Mouse (Mus musculus) midbrain, embryonic 11.5 days (tissue): ENCODE measurements around the gene Tigit. TPM values are rescaled to one million over a fixed set of nuclear protein-coding genes. Genes with fewer than 3 reads are reported as not detected.

Source experiments
- ATAC-seq: fragments of 200-750 bp; cut with Nextera tagmentation; 2 replicates; pipeline ENCODE4 v1.8.0; 2017; ENCODE audit warnings: moderate TSS enrichment, moderate library complexity; ENCODE audit not compliant: low FRiP score
- DNase-seq: peaks from one replicate; pipeline ENCODE4 v3.0.0; 2015; ENCODE audit warnings: low spot score; ENCODE audit errors: missing footprints
- H3K27ac ChIP-seq: fragments of 300-500 bp; sonication (generic); 2 replicates; pipeline ENCODE4 v1.5.1; 2014; ENCODE audit warnings: low read depth, low read length
- H3K27me3 ChIP-seq: fragments of 300-500 bp; sonication (generic); 2 replicates; pipeline ENCODE4 v1.6.1; 2014; ENCODE audit warnings: mild to moderate bottlenecking, low read length, moderate library complexity, mixed read lengths; ENCODE audit not compliant: control insufficient read depth, insufficient read depth
- H3K36me3 ChIP-seq: fragments of 300-500 bp; sonication (generic); 2 replicates; pipeline ENCODE4 v1.6.1; 2014; ENCODE audit warnings: mild to moderate bottlenecking, low read length, moderate library complexity, mixed read lengths; ENCODE audit not compliant: control insufficient read depth, insufficient read depth
- H3K4me1 ChIP-seq: fragments of 300-500 bp; sonication (generic); 2 replicates; pipeline ENCODE4 v1.6.1; 2014; ENCODE audit warnings: low read length; ENCODE audit not compliant: control insufficient read depth, insufficient read depth
- H3K4me2 ChIP-seq: fragments of 300-500 bp; sonication (generic); 2 replicates; pipeline ENCODE4 v1.6.1; 2014; ENCODE audit warnings: mild to moderate bottlenecking, moderate library complexity
- H3K4me3 ChIP-seq: fragments of 300-500 bp; sonication (generic); 2 replicates; pipeline ENCODE4 v1.5.1; 2014; ENCODE audit warnings: low read depth, low read length
- H3K9ac ChIP-seq: fragments of 300-500 bp; sonication (generic); 2 replicates; pipeline ENCODE4 v1.6.1; 2014; ENCODE audit warnings: low read length
- H3K9me3 ChIP-seq: fragments of 300-500 bp; sonication (generic); 2 replicates; pipeline ENCODE4 v1.6.1; 2016; ENCODE audit warnings: low read length; ENCODE audit not compliant: control insufficient read depth
- WGBS: fragments of 180-500 bp; shearing (Covaris S2); extraction: QIAGEN DNeasy Blood & Tissue Kit; methylation state at CpG from one replicate; pipeline ENCODE4 v1.1.7; 2014; 5-methylcytosine and 5-hydroxymethylcytosine counted together
- polyA plus RNA-seq: library from polyadenylated mRNA; unstranded; fragments of >200 nt; fragmentation: Nextera tagmentation; extraction: Ambion mirVana; gene quantifications from 2 replicates; pipeline ENCODE4 v1.2.1, GENCODE M21; 2014

Gene Tigit
- polyA plus RNA-seq = not detected in 2 replicates

- no peak within 1 kb of the TSS for H3K27ac ChIP-seq
- no peak within 1 kb of the TSS for H3K4me2 ChIP-seq
- no peak within 1 kb of the TSS for H3K9ac ChIP-seq
- H3K36me3 ChIP-seq = no peaks in the 10 kb centered on the region
- ATAC-seq (no peak), DNase-seq (no peak)
- H3K4me3 ChIP-seq = no peak within 1 kb of the TSS
- H3K27me3 ChIP-seq = no peaks in the 10 kb centered on the region
- no peaks in the 10 kb centered on the region for H3K4me1 ChIP-seq
- WGBS = 76% methylated on average over 7 of the region's 7 CpGs
- no peaks in the 10 kb centered on the region for H3K9me3 ChIP-seq
These were observed at the start of gene Tigit for GRCm38 (mm10) chr16:43663978-43664579. Gene Tigit, minus strand, starts transcription at chr16:43664146.

GRCm38 (mm10) chr16:43711361-43711760, 47.4 kb upstream of the Tigit start:
- H3K4me3 ChIP-seq = no peak overlapping the region
- WGBS = 92% methylated on average over 7 of the region's 7 CpGs
- DNase-seq (peak; percentile 51), ATAC-seq (no peak)
- no peaks in the 10 kb centered on the region for H3K36me3 ChIP-seq
- H3K27ac ChIP-seq = no peak overlapping the region
- H3K9me3 ChIP-seq = no peaks in the 10 kb centered on the region
- peaks cover 2% of the 10 kb centered on the region; the same call in 1 of the 2 replicates for H3K4me1 ChIP-seq
- no peak overlapping the region for H3K4me2 ChIP-seq
- H3K27me3 ChIP-seq = no peaks in the 10 kb centered on the region
- H3K9ac ChIP-seq = no peak overlapping the region

GRCm38 (mm10) chr16:43710651-43711050, 46.7 kb upstream of the Tigit start:
- 91% methylated on average over 11 of the region's 11 CpGs for WGBS
- H3K4me3 ChIP-seq = no peak overlapping the region
- H3K4me2 ChIP-seq = no peak overlapping the region
- H3K9ac ChIP-seq = no peak overlapping the region
- peak; percentile 31 for DNase-seq
- H3K36me3 ChIP-seq = no peaks in the 10 kb centered on the region
- no peak for ATAC-seq
- no peaks in the 10 kb centered on the region for H3K9me3 ChIP-seq
- peaks cover 2% of the 10 kb centered on the region; the same call in 1 of the 2 replicates for H3K4me1 ChIP-seq
- H3K27ac ChIP-seq = no peak overlapping the region
- H3K27me3 ChIP-seq = no peaks in the 10 kb centered on the region

GRCm38 (mm10) chr16:43710134-43710475, 46.2 kb upstream of the Tigit start:
- H3K36me3 ChIP-seq = no peaks in the 10 kb centered on the region
- H3K27me3 ChIP-seq = no peaks in the 10 kb centered on the region
- H3K4me3 ChIP-seq = no peak overlapping the region
- peak; percentile 54 for DNase-seq
- H3K9ac ChIP-seq = no peak overlapping the region
- ATAC-seq = no peak
- peaks cover 2% of the 10 kb centered on the region; the same call in 1 of the 2 replicates for H3K4me1 ChIP-seq
- H3K4me2 ChIP-seq = no peak overlapping the region
- H3K9me3 ChIP-seq = no peaks in the 10 kb centered on the region
- WGBS = 63% methylated on average over 6 of the region's 6 CpGs
- H3K27ac ChIP-seq = no peak overlapping the region

GRCm38 (mm10) chr16:43709432-43710133, 45.6 kb upstream of the Tigit start:
- Histone ChIP-seq H3K27me3 (no peaks in the 10 kb centered on the region), H3K4me1 (peaks cover 2% of the 10 kb centered on the region; the same call in 1 of the 2 replicates), H3K36me3 (no peaks in the 10 kb centered on the region), H3K4me2 (no peak overlapping the region), H3K9me3 (no peaks in the 10 kb centered on the region), H3K27ac (no peak overlapping the region), H3K9ac (no peak overlapping the region), H3K4me3 (no peak overlapping the region)
- 58% methylated on average over 9 of the region's 9 CpGs for WGBS
- ATAC-seq (peak; percentile 30; the same call in 1 of the 2 replicates), DNase-seq (peak; percentile 81)

GRCm38 (mm10) chr16:43709062-43709413, 45.1 kb upstream of the Tigit start:
- H3K27ac ChIP-seq = no peak overlapping the region
- no peak overlapping the region for H3K9ac ChIP-seq
- 73% methylated on average over 15 of the region's 15 CpGs for WGBS
- no peak overlapping the region for H3K4me3 ChIP-seq
- peak; percentile 35; the same call in 1 of the 2 replicates for ATAC-seq
- H3K4me2 ChIP-seq = no peak overlapping the region
- H3K4me1 ChIP-seq = peaks cover 2% of the 10 kb centered on the region; the same call in 1 of the 2 replicates
- H3K27me3 ChIP-seq = no peaks in the 10 kb centered on the region
- H3K36me3 ChIP-seq = no peaks in the 10 kb centered on the region
- H3K9me3 ChIP-seq = no peaks in the 10 kb centered on the region
- DNase-seq = no peak

- Histone ChIP-seq H3K4me2 (no peak overlapping the region), H3K4me1 (peaks cover 2% of the 10 kb centered on the region; the same call in 1 of the 2 replicates), H3K9ac (no peak overlapping the region), H3K9me3 (no peaks in the 10 kb centered on the region), H3K27ac (no peak overlapping the region), H3K4me3 (no peak overlapping the region), H3K36me3 (no peaks in the 10 kb centered on the region), H3K27me3 (no peaks in the 10 kb centered on the region)
- peak; percentile 61 for DNase-seq
- WGBS = 76% methylated on average over 13 of the region's 13 CpGs
- ATAC-seq = no peak
These were observed 44.6 kb upstream of the Tigit start for GRCm38 (mm10) chr16:43708335-43709061.

- Histone ChIP-seq H3K9me3 (no peaks in the 10 kb centered on the region), H3K27ac (no peak overlapping the region), H3K9ac (no peak overlapping the region), H3K36me3 (no peaks in the 10 kb centered on the region), H3K4me3 (no peak overlapping the region), H3K27me3 (no peaks in the 10 kb centered on the region), H3K4me2 (no peak overlapping the region), H3K4me1 (no peaks in the 10 kb centered on the region)
- ATAC-seq = no peak
- 86% methylated on average over 14 of the region's 14 CpGs for WGBS
- DNase-seq = no peak
These were observed 38.0 kb upstream of the Tigit start for GRCm38 (mm10) chr16:43701765-43702504.
